Mouse (Mus musculus) forebrain, postnatal 0 days (tissue): ENCODE results near the gene Flnb. TPM values are rescaled to one million over a fixed set of nuclear protein-coding genes. Genes with fewer than 3 reads are reported as not detected.

Experiments used
- ATAC-seq: fragments of 200-750 bp; cut with Nextera tagmentation; 2 replicates; pipeline ENCODE4 v1.8.0; 2017; ENCODE audit warnings: mild to moderate bottlenecking, moderate library complexity
- DNase-seq: peaks from one replicate; pipeline ENCODE4 v3.0.0-alpha.2; 2015
- H3K27ac ChIP-seq: fragments of 300-500 bp; sonication (generic); 2 replicates; pipeline ENCODE4 v1.5.1; 2014; ENCODE audit warnings: low read depth, mild to moderate bottlenecking, antibody characterized with exemption, low read length, moderate library complexity, mixed read lengths
- H3K27me3 ChIP-seq: fragments of 300-500 bp; sonication (generic); 2 replicates; pipeline ENCODE4 v1.6.1; 2014; ENCODE audit warnings: mild to moderate bottlenecking, low read length, mixed read lengths; ENCODE audit not compliant: insufficient read depth
- H3K36me3 ChIP-seq: fragments of 300-500 bp; sonication (generic); 2 replicates; pipeline ENCODE4 v1.6.1; 2014; ENCODE audit warnings: mild to moderate bottlenecking, moderate library complexity; ENCODE audit not compliant: insufficient read depth
- H3K4me1 ChIP-seq: fragments of 300-500 bp; sonication (generic); 2 replicates; pipeline ENCODE4 v1.6.1; 2014; ENCODE audit warnings: antibody characterized with exemption; ENCODE audit not compliant: insufficient read depth
- H3K4me2 ChIP-seq: fragments of 300-500 bp; sonication (generic); 2 replicates; pipeline ENCODE4 v1.6.1; 2014; ENCODE audit warnings: low read depth, mild to moderate bottlenecking, moderate library complexity
- H3K4me3 ChIP-seq: fragments of 300-500 bp; sonication (generic); 2 replicates; pipeline ENCODE4 v1.5.1; 2014; ENCODE audit warnings: low read depth, low read length, mixed read lengths
- H3K9ac ChIP-seq: fragments of 300-500 bp; sonication (generic); 2 replicates; pipeline ENCODE4 v1.6.1; 2014; ENCODE audit warnings: mild to moderate bottlenecking
- H3K9me3 ChIP-seq: fragments of 300-500 bp; sonication (generic); 2 replicates; pipeline ENCODE4 v1.6.1; 2016; ENCODE audit warnings: low read length
- CTCF ChIP-seq: sonication (generic); IDR thresholded peaks from 2 replicates; pipeline ENCODE4 v1.5.1; 2016; ENCODE audit warnings: antibody characterized with exemption, control low read depth, low read depth
- WGBS: fragments of 180-500 bp; shearing (Covaris S2); extraction: QIAGEN DNeasy Blood & Tissue Kit; methylation state at CpG from one replicate; pipeline ENCODE4 v1.1.7; 2014; 5-methylcytosine and 5-hydroxymethylcytosine counted together
- polyA plus RNA-seq: library from polyadenylated mRNA; unstranded; fragments of >200 nt; fragmentation: Nextera tagmentation; extraction: Ambion mirVana; gene quantifications from 2 replicates; pipeline ENCODE4 v1.2.1, GENCODE M21; 2015
- total RNA-seq: library from RNA; depleted of rRNA; stranded (reverse); fragments of >200 nt; gene quantifications from 2 replicates; pipeline ENCODE4 v1.2.3, GENCODE M21; 2014; rRNA removed

Gene Flnb
- total and polyA plus RNA-seq, 2 experiments from 2014 or later: 2.3 to 22.5 TPM

DNA sequence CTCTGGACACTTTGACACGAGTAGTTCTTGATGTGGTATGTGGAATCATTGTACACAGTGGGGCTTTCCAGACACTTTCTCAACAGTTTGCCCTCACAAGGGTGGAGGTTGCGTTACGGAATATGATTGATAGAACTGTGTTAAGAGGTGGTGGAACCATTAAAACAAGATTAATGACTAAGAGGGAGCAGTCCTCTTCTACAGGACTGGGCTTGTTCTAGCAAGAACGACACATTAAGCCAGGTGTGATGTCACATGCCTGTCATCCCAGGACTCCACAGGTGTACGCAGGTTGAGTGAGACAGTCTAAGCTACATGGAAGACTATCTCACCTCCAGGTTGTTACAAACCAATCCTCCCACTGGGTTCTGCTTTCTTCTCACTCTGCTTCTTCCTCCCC is 181.7 kb downstream of the Flnb start:
- Histone ChIP-seq H3K36me3 (no peaks in the 10 kb centered on the region), H3K9me3 (no peaks in the 10 kb centered on the region), H3K4me1 (peaks cover 20% of the 10 kb centered on the region), H3K4me3 (no peak overlapping the region), H3K9ac (no peak overlapping the region), H3K4me2 (no peak overlapping the region), H3K27ac (no peak overlapping the region), H3K27me3 (no peaks in the 10 kb centered on the region)
- no peak for DNase-seq
- no peak for TF ChIP-seq CTCF
- ATAC-seq: no peak
- WGBS: 85% methylated on average over 5 of the region's 5 CpGs

GRCm38 (mm10) chr14:8000247-8000646 is 182.5 kb downstream of the Flnb start:
- Histone ChIP-seq H3K36me3 (no peaks in the 10 kb centered on the region), H3K4me1 (peaks cover 22% of the 10 kb centered on the region), H3K9me3 (no peaks in the 10 kb centered on the region), H3K9ac (no peak overlapping the region), H3K27ac (no peak overlapping the region), H3K4me3 (no peak overlapping the region), H3K27me3 (no peaks in the 10 kb centered on the region), H3K4me2 (no peak overlapping the region)
- no peak for DNase-seq
- ATAC-seq: no peak
- 89% methylated on average over 5 of the region's 5 CpGs for WGBS
- no peak for TF ChIP-seq CTCF

Other genes starting within 250 kb of the Flnb start
- 2.9 and 3.3 TPM in 2 replicates for gene Gm3558, start 249.4 kb upstream of the Flnb start, total RNA-seq
- 4.5 and 5.6 TPM in 2 replicates for gene Gm3558, start 249.4 kb upstream of the Flnb start, polyA plus RNA-seq
- gene Gm10338, start 222.4 kb upstream of the Flnb start, total RNA-seq: not detected in 2 replicates
- not detected in 2 replicates for gene Gm10338, start 222.4 kb upstream of the Flnb start, polyA plus RNA-seq
- not detected in 2 replicates for gene Gm10128, start 174.0 kb upstream of the Flnb start, total RNA-seq
- not detected in 2 replicates for gene Gm10128, start 174.0 kb upstream of the Flnb start, polyA plus RNA-seq
- gene Gm26661, start 26.4 kb upstream of the Flnb start, total RNA-seq: not detected in 2 replicates
- not detected in 2 replicates for gene Gm26661, start 26.4 kb upstream of the Flnb start, polyA plus RNA-seq
- 0.31 TPM in 1 of 2 replicates, not detected in the other for gene Gm45521, start 139.3 kb downstream of the Flnb start, total RNA-seq
- not detected in 2 replicates for gene Gm45521, start 139.3 kb downstream of the Flnb start, polyA plus RNA-seq
- not detected in 2 replicates for gene Dnase1l3, start 176.6 kb downstream of the Flnb start, total RNA-seq
- gene Dnase1l3, start 176.6 kb downstream of the Flnb start, polyA plus RNA-seq: 0.05 and 0.10 TPM in 2 replicates
- gene Abhd6, start 184.9 kb downstream of the Flnb start, total RNA-seq: 8.0 and 11.2 TPM in 2 replicates
- 28.5 and 36.2 TPM in 2 replicates for gene Abhd6, start 184.9 kb downstream of the Flnb start, polyA plus RNA-seq